Mouse (Mus musculus) small intestine, adult 2 months (tissue): ENCODE measurements around the gene Arfgef3. TPM values are rescaled to one million over a fixed set of nuclear protein-coding genes. Genes with fewer than 3 reads are reported as not detected.
"Not testable (repeated sequence)": the region's sequence is repeated elsewhere in the genome, so short reads cannot be mapped to it uniquely, and the experiment has no call there.

Experiments used
- H3K27ac ChIP-seq: fragments of 200-500 bp; 2 replicates; pipeline ENCODE4 v1.5.1; 2012; ENCODE audit warnings: low read depth, low read length, control low read depth, inconsistent platforms; ENCODE audit not compliant: insufficient read depth
- H3K27me3 ChIP-seq: fragments of 200-500 bp; 2 replicates; pipeline ENCODE4 v1.6.1; 2012; ENCODE audit warnings: mild to moderate bottlenecking, moderate library complexity, low read length, inconsistent platforms; ENCODE audit not compliant: control insufficient read depth, insufficient read depth
- H3K36me3 ChIP-seq: fragments of 200-500 bp; 2 replicates; pipeline ENCODE4 v1.6.1; 2012; ENCODE audit warnings: mild to moderate bottlenecking, low read length, control low read depth, inconsistent platforms; ENCODE audit not compliant: control insufficient read depth, insufficient read depth
- H3K4me1 ChIP-seq: fragments of 200-500 bp; 2 replicates; pipeline ENCODE4 v1.6.1; 2012; ENCODE audit warnings: low read length, inconsistent platforms, mixed read lengths; ENCODE audit not compliant: control insufficient read depth, insufficient read depth, insufficient read length
- H3K4me3 ChIP-seq: fragments of 200-500 bp; 2 replicates; pipeline ENCODE4 v1.5.1; 2012; ENCODE audit warnings: low read depth, mild to moderate bottlenecking, control low read depth, inconsistent platforms, low read length, moderate library complexity
- CTCF ChIP-seq: fragments of 200-500 bp; IDR thresholded peaks from 2 replicates; pipeline ENCODE4 v1.5.1; 2012; ENCODE audit warnings: low read depth, mild to moderate bottlenecking, control low read depth, inconsistent platforms, low read length, moderate library complexity, mixed read lengths; ENCODE audit not compliant: insufficient replicate concordance, insufficient read length; ENCODE audit errors: extremely low read depth
- POLR2A ChIP-seq: fragments of 200-500 bp; IDR thresholded peaks from 2 replicates; pipeline ENCODE4 v1.6.1; 2012; ENCODE audit warnings: low read depth, mild to moderate bottlenecking, control low read depth, inconsistent platforms, low read length, moderate library complexity
- WGBS: fragments of 180-500 bp; shearing (Covaris S2); methylation state at CpG from one replicate; pipeline ENCODE4 v1.1.7; 2018; 5-methylcytosine and 5-hydroxymethylcytosine counted together
- polyA plus RNA-seq: library from polyadenylated mRNA; depleted of rRNA; stranded (reverse); fragments of >200 nt; gene quantifications from 2 replicates; pipeline ENCODE4 v1.2.3, GENCODE M21; 2012

The Arfgef3 gene
- polyA plus RNA-seq, 1 experiment = 2.0 TPM

DNA sequence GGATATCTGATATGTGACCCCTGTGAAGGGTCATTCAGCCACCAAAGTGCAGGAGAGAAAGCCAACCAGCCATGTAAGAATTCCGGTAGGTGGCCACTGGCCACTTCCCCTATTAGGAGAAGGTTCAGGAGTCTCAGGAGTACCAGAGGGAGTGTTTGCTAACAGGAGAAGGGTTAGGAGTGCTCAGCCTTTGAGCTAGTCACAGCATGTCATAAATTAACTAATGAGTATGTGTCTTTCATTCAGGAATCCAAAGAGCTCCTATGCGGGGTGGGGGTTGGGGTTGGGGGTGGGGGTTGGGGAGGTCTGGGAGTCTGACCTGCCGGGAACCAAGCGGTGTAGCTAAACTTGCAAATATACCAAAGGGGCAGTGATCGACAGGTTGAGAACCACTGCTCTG lies 100.9 kb downstream of the Arfgef3 start:
- WGBS = 77% methylated on average over 5 of the region's 5 CpGs
- Histone ChIP-seq H3K36me3 (peaks cover 2% of the 10 kb centered on the region; the same call in 1 of the 2 replicates), H3K4me1 (no peaks in the 10 kb centered on the region), H3K27ac (no peak overlapping the region), H3K4me3 (no peak overlapping the region), H3K27me3 (no peaks in the 10 kb centered on the region)
- TF ChIP-seq CTCF (no peak), POLR2A (no peak)

DNA sequence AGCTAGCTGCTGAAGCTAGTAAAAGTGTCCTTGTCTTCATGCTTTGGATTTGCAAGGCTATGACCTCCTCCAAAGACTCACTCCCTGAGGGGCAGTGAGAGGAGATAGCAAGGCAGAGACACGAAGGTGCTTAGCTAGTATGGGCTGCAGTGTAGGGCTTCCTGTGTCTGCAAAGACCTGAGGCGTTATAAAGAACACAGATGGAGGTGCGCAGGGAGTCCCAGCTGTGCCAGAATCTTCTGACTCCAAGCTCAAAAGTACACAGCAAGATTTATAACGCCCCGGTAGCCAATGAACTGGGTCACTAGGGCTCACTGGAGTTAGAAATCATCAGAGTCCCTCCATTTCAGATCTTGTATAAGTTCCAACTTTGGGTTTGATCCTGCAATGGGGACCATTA lies 103.2 kb downstream of the Arfgef3 start:
- WGBS = 89% methylated on average over 5 of the region's 5 CpGs
- no peak for TF ChIP-seq CTCF
- TF ChIP-seq POLR2A = no peak
- Histone ChIP-seq H3K4me3 (no peak overlapping the region), H3K36me3 (no peaks in the 10 kb centered on the region), H3K27ac (no peak overlapping the region), H3K4me1 (no peaks in the 10 kb centered on the region), H3K27me3 (no peaks in the 10 kb centered on the region)

GRCm38 (mm10) chr10:18635450-18635849 lies 108.3 kb downstream of the Arfgef3 start:
- WGBS = 94% methylated on average over 9 of the region's 9 CpGs
- Histone ChIP-seq H3K4me3 (no peak overlapping the region), H3K4me1 (no peaks in the 10 kb centered on the region), H3K36me3 (no peaks in the 10 kb centered on the region), H3K27ac (no peak overlapping the region), H3K27me3 (no peaks in the 10 kb centered on the region)
- TF ChIP-seq POLR2A = no peak

DNA sequence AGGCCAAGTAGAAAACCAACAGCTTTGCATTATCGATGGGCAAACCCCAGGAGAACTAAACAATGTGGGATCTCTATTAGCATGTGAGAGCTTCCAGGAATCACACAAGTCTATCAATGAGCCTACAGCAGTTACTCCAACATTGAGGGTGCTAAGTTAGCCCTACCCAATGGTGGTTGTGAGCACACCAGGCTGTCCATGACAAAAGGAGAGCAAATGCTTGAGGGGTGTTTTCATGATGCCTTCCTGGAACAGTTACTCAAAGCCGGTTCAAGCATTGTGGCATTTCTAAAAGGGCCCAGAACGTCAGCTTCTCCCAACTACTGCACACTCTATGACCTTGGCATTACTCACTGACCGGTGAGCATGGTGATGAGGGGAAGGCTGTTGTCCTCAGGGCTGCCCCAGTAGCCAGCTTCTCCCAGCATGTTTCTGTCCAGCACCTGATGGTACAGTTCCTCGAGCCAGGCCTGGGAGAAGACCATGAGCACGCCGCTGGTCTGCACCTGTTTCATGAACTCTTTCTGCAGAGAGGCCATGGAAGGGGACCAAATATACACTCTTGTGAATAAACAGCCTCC lies 109.3 kb downstream of the Arfgef3 start:
- Histone ChIP-seq H3K27me3 (no peaks in the 10 kb centered on the region), H3K27ac (no peak overlapping the region), H3K4me3 (no peak overlapping the region), H3K36me3 (no peaks in the 10 kb centered on the region), H3K4me1 (no peaks in the 10 kb centered on the region)
- TF ChIP-seq POLR2A (no peak), CTCF (no peak)
- 86% methylated on average over 7 of the region's 7 CpGs for WGBS

DNA sequence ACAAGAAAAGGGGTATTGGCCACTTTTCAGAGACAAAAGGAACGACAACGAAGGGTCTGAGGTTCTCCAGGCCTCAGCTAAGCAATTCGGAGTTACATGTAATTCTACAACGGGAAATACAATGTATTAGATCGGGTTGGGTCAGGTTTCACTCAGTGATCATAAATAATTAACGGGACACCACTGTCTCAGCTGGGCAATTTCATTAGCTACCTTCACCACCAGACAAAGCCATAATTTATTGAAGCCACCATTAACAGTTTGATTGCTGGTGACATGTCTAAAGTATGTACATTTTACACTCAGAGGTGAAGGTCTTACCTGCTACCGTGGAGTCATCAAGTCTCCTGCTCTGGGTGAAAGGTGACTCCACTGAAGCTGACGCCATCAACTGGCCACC lies 113.3 kb downstream of the Arfgef3 start:
- Histone ChIP-seq H3K27me3 (no peaks in the 10 kb centered on the region), H3K36me3 (no peaks in the 10 kb centered on the region), H3K4me1 (no peaks in the 10 kb centered on the region), H3K4me3 (no peak overlapping the region), H3K27ac (no peak overlapping the region)
- 82% methylated on average over 8 of the region's 8 CpGs for WGBS
- TF ChIP-seq POLR2A (no peak), CTCF (no peak)

DNA sequence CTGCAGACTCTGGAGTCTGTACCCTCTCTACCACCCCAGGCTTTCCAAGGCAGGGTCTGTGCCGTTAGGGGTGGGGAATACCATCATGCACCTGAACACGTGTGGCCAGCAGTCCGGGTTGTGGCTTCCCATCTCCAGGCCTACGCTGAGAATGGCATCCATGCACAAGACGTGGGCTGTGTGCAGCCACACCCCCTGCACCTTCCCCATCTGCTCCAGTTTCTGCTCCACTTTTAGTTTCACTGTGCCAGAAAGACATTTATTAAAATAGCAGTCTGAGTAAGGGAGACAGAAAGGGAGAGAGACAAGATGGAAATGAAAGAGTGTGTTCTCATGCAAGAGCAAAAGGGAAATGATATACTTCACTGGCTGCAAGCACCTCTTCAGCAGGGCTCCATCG lies 116.2 kb downstream of the Arfgef3 start:
- WGBS = 83% methylated on average over 6 of the region's 6 CpGs
- H3K27ac ChIP-seq = no peak overlapping the region
- H3K36me3 ChIP-seq = no peaks in the 10 kb centered on the region
- no peak overlapping the region for H3K4me3 ChIP-seq
- H3K27me3 ChIP-seq = no peaks in the 10 kb centered on the region
- TF ChIP-seq POLR2A (no peak), CTCF (no peak)
- no peaks in the 10 kb centered on the region for H3K4me1 ChIP-seq

- H3K27me3 ChIP-seq = no peaks in the 10 kb centered on the region
- no peak overlapping the region for H3K4me3 ChIP-seq
- H3K4me1 ChIP-seq = no peaks in the 10 kb centered on the region
- 71% methylated on average over 2 of the region's 2 CpGs for WGBS
- TF ChIP-seq POLR2A = no peak
- TF ChIP-seq CTCF = no peak
- no peak overlapping the region for H3K27ac ChIP-seq
- no peaks in the 10 kb centered on the region for H3K36me3 ChIP-seq
Measured at GRCm38 (mm10) chr10:18612796-18613195, 131.0 kb downstream of the Arfgef3 start.

DNA sequence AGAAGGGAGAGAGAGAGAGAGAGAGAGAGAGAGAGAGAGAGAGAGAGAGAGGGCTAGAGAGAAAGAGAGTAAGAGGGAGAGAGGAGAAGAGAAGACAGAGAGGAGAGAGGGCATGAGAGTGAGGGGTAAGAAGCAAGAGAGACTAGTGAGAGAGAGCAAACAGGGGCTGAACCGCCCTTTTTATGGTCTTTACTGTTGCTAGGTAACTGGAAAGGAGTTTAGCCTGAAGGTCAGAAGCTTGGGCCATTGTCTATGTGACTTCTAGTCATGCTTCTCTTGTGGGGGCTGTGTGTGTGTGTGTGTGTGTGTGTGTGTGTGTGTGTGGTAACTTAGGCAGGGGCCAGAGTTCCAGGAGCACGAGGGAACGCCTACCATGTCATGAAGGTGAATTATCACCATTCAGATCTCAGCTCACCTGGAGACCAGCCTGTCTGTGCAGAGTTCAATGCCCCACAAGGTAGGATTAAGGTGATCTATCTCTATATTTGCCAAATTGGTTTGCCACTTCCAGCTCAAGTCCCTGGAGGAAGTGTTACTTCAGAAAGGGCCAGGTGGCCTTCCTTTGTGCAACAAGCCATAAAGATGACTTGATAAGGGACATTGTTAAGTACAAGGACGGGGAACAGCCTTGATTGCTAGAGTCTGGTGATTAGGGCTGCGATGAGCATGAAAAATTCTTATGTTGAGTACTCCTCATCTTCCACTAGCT lies 138.8 kb downstream of the Arfgef3 start:
- not testable (repeated sequence) for H3K27me3 ChIP-seq, H3K4me1 ChIP-seq, H3K4me3 ChIP-seq, H3K36me3 ChIP-seq
- H3K27ac ChIP-seq = peak overlapping the region; percentile 49; the same call in 1 of the 2 replicates
- 17% methylated on average over 5 of the region's 5 CpGs for WGBS
